Mouse (Mus musculus) gastrocnemius, postnatal 10 days (tissue): Measurements from ENCODE around the gene Commd7. TPM values are rescaled to one million over a fixed set of nuclear protein-coding genes. Genes with fewer than 3 reads are reported as not detected.

Experiments used
- DNase-seq: peaks from one replicate; pipeline ENCODE4 v3.0.0; 2021; ENCODE audit warnings: mixed read lengths
- total RNA-seq, 2 experiments: library from RNA; stranded (reverse); gene quantifications; 2 replicates each; pipeline ENCODE4 v1.2.3; 2021

The Commd7 gene
- total RNA-seq, 2 experiments from 2014 or later: 16.6 to 21.5 TPM

DNA sequence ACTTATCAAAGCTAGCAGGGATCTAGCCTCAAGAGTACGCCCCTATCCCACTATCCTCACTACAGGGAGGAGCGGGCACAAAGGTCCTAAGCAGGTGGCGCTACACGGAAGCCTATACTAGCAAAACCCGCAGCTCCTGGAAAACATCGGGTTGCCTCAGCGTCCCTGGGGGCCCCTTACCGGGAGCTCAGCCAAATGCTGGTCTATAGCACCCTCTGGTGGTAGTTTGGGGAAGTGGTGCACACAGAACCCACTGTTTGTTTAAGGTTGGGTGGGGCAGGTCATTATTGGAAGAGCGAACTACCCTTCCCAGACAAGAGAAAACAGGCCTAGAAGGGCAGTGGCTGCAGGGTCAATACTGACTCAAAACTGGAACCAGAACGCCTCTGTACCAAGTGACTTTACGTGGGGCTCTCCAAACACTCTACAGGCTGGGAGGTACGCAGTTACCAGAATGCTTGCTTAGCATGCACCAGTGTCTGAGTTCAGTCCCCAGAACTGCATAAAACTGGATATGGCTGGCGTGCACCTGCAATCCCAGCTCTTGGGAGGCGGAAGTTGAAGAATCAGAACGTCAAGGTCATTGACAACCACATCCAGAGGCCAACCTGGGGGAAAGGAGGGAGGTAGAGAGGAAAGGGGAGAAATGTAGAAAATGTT is 45.9 kb downstream of the Commd7 start:
- DNase-seq: peak; percentile 85

DNA sequence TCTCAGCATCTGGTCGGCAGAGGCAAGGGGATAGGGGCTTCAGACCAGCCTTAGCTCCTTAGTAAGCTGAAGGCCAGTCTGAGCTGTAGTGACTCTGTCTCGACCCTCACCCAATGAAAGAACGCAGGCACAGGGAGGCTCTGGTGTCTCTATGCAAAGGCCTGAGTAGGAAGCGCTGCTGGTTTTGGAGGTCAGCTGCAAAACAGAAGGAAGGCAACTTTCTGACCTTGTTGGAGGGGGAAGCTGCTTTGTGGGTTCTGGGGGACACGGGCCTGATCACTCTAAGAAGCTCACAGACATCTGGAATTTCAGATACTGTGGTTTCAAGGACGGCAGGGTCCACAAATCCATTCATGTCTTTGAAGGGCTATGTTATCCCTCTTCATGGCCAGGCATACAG is 46.6 kb downstream of the Commd7 start:
- no peak for DNase-seq

DNA sequence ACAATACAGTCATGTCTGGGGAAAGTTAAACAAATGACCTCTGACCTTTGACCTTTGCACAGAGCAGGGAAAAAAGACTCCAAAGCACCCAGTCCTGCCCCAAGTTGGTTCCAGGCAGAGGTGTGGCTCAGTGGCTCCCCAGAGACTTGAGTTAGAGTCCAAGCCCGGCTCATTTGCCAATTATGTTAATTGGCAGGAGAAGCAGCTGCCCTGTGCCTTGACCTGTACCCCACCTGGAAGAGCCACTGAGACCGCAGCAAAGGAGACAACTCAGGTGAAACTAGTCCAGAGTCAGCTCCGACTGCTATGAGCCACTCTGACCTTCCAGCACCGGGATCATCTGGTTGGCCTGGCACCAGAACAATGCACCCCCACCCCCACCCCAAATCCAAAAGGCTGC is 48.2 kb downstream of the Commd7 start:
- DNase-seq: no peak

DNA sequence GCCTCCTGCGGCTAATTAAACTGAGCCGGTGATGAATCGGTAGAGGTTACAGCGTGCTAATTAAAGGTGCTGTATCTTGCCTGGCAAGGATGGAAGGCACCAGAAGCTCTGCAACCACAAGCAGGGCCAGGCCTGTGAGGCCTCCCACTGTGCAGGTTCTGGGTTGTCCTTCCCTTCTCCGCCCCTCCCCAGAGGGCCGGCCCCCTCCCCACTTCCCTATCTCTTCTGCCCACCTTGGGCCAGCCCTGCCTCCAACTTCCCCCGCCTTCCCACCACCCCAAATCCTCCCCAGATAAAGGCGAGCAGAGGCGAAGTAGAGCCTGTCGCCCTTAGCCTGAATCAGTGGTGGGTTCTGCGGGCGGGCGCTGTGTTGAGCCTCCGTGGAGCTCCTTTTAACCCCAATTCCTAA is 48.9 kb downstream of the Commd7 start:
- DNase-seq: no peak

DNA sequence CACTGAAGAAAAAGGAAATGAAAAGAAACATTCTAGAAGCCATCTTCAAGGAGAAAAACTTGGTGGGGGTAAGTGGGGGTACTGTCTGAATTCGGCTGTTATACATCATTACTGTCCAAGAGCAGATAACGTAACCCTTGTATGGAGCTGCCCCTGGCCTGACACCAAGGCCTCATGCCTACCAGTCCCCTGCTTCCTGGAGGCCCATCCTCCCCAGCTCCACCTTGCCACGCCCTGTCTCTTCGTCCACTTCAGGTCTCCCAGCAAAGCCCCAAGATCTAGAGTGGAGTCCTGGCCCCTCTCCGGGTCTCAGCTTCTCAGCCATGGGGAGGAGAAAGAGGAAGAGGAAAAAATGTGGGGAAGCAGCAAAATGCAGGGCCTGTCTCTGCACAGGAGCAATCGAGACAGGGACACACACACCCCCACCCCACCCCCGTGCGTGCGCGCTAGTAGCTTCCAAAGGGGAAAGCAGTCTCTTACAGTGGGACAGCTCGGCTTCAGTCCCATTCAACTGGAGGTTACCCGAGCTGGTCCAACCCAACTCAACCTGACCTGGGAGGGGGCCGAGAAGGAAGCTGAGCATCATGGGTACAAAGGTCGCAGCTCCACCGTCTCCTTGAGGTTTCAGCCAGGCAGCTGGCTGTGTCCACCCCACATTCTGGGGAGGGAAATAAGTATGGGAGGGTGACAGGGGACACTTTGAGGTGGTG is 49.5 kb downstream of the Commd7 start:
- DNase-seq: no peak

DNA sequence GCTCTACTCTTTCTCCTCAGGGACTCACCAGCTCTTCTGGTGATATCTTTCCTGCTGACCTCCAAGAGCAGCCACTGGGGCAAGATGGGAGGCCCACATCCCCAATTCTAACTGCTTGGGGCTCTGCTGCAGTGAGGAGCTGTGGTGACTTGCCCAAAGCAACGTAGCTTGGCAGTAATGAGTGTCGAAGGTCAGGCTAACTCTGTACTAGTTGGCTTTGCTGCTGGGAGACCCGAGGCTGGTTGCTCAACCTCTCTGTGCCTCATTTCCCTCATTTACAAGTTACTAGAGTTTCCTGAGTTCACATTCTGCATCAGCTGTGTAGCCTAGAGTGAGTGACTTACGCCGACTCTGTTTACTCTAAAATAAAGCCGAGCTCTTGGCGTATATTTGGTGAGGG is 51.2 kb downstream of the Commd7 start:
- no peak for DNase-seq

DNA sequence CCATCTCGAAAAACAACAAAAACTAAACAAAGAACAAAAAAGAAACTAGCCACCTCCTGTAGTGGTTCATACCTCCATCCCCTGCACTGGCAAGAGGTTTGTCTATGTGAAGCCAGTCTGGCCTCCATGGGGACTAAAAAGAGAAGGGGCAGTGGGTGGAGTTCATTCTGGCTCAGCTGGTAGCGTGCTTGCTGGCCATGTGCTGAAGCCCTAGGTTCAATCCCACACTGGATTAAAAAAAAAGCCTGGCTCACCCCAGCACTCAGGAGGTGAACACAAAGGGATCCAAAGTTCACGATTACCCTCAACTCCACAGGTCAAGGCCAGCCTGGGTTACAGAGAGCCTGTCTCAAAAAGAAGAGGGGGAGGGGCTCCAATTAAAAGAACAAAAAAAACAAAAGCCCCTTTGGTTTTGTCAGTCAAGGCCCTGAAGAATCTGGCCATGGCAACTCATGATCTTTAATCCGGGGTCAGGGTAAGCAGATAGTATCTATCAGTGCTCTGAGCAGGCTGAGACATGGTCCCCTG is 52.1 kb downstream of the Commd7 start:
- DNase-seq: no peak

DNA sequence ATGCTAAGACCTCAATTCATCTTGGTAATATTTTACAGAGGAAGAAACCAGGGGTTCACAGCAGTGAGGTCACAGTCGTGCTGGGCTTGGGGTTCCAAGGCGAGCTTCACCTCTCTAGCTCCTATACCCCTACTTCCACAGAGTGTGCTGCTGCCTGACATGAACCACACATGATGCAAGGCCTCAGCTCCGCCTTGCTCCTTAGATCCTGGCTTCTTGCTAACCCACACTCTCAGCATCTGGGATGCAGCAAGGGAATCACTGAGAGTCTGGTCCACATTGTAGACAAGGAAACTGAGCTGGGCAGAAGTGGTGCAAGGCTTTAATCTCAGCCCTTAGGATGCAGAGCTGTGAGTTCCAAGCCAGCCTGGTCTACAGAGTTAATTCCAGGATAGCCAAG is 52.5 kb downstream of the Commd7 start:
- no peak for DNase-seq

DNA sequence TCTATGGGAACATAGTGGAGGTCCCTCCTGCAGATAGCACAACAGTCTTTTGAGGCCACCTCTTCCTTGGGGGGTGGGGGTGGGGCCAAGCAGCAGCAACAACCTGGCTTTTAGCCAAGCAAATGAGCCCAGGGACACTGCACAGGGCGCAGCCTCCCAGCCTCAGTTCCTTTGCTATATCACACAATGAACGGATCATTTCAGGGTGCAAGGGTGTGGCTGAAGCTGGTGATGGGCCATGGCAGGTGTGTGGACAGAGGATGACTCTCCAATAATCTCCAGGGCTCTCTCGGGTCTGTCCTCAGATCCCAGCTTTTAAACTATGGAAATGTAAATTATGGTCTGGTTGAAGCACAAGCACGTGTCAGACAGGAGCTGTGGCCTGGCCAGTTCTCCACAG is 55.5 kb downstream of the Commd7 start:
- DNase-seq: no peak

DNA sequence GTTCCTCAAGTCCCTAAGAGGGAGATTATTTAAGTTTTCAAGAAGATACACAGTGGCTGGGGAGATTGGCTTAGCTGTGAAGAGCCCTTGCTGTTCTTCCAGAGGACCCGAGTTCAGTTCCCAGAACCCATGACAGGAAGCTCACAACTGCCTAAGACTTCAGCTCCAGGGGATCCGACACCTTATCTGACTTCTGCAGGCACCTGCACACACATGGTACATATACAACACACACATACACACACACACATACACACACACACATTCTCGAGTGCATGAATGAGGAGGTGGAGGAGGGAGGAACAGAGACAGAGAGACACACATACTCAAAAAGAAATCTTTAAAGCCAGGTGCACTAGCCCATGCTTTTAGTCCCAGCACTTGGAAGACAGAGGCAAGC is 56.4 kb downstream of the Commd7 start:
- DNase-seq: no peak

DNA sequence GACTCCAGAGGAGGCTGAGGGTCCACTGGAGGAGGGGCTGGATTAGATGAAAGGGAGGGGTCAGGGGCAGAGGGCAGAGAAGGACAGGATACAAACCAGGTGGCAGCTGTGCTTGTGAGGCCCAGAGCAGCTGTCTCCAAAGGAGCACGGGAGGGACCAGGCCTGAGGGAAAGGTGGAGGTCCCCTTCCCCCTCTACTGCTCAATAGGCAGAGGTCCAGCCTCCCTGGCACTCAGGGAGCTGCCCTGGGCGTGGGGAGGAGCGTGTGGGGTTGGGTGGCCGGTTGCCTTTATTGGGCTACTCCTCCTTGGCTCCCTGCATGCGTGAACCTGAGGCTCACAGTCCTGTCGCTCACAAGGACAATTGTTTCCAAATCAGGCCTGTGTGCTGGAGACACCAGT is 57.0 kb downstream of the Commd7 start:
- DNase-seq: no peak

DNA sequence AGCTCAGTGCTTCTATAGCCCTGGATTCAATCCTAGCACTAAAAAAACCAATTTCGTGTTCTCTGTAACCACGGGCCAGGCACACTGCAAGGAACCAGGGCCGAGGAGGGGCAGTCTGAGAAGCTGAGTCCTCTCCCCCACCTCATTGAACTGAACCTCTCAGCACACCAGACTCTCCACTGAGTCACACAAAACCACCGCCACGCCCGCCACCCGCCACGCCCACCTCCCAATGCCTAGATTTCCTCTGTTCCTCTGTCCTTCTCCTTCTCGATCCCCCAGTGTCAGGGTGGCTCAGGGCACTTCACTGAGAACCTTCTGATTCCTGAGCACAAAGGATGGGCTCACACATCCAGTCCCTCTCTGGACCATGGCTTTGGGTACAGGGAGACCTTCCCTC is 59.5 kb downstream of the Commd7 start:
- DNase-seq: no peak

DNA sequence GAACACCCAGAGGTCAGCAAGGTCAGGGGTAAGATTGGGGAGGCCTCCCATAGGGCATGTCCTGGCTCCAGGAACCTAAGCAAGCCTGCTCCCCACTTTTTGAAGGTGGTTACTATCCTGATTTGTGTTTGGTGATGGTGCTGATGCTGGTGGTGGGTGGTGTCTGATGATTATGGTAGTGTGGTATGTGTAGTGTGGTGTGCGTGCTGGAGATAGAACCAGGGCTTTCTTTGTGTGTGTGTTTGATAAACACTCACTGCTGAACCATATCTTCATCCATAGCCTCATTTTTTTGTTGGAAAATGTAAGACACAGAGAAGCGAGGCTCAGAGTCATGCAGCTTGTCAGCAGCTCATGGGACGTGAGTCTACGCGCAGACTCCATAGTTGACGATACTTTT is 64.0 kb downstream of the Commd7 start:
- DNase-seq: no peak

DNA sequence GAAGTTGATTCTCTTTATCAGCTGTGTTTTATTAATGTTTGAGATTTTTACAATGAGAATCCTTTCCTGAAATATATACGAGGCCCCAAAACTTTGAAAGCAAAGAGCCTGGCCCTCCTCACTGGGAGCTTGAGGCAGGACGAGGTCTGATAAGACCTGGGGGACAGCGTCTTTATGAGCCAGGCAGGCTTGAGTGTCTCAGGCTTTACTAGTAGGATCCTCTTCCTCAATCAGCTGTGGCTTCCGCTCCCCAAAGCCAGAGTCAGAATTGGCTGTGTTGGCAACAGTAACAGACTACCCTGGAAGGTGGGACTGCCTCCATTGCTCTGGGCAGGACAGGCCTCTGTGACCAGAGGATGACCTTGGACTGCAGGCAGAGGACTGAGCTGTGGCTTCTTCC is 64.6 kb downstream of the Commd7 start:
- no peak for DNase-seq

Other genes with a start within 250 kb of the Commd7 start
- not detected for gene 4930404H24Rik, start 140.0 kb downstream of the Commd7 start, total RNA-seq
- gene Nol4l, start 102.8 kb downstream of the Commd7 start, total RNA-seq: 1 to 10 TPM; 4.3 to 6.3 TPM
- 1 to 10 TPM; 1.3 to 3.1 TPM for gene Dnmt3b, start 16.7 kb upstream of the Commd7 start, total RNA-seq
- not detected for gene Dnmt3c, start 63.9 kb upstream of the Commd7 start, total RNA-seq
- gene Mapre1, start 108.5 kb upstream of the Commd7 start, total RNA-seq: 10 to 100 TPM; 77.6 to 87.5 TPM
- under 1 TPM; 0.26 to 0.50 TPM for gene Efcab8, start 147.2 kb upstream of the Commd7 start, total RNA-seq
- gene Sun5, start 238.3 kb upstream of the Commd7 start, total RNA-seq: not detected
- not detected for gene Bpifb2, start 242.3 kb upstream of the Commd7 start, total RNA-seq